Mouse (Mus musculus) olfactory bulb, adult 2 months (tissue): Measurements from ENCODE around the gene Chtf18.

Experiments
- CTCF ChIP-seq: fragments of 200-500 bp; IDR thresholded peaks from 2 replicates; pipeline ENCODE4 v1.5.1; 2012; ENCODE audit warnings: low read depth, mild to moderate bottlenecking, low read length, moderate library complexity; ENCODE audit not compliant: insufficient read depth
- POLR2A ChIP-seq: fragments of 200-500 bp; IDR thresholded peaks from 2 replicates; pipeline ENCODE4 v1.6.1; 2012; ENCODE audit warnings: mild to moderate bottlenecking, low read depth, low read length, moderate library complexity; ENCODE audit not compliant: insufficient read depth

- TF ChIP-seq POLR2A: no peak
- TF ChIP-seq CTCF: no peak
These were observed 24.2 kb upstream of the Chtf18 start for GRCm38 (mm10) chr17:25751446-25751845.
